22 mouse cellular contexts compared by ENCODE assay signal in the genomic region with DNA sequence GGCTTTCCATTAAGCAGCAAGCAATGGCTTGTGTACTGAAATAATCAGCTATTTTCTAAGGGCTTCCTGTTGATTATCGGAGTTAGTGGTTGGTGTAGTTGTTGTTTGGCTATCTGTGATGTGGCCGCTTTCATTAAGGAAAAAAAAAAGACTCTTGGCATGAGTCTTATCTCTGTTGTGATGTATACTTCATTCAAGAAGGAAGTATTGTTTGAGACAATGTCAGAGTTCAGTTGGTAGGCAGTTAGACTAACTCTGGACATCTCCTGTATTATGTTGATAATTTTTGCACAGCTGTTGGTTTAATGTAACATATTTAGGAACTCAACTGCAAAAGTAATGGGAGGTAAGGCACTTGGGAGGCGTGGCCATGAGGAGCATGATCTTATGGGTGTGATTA. TPM values are rescaled to one million over a fixed set of nuclear protein-coding genes. Genes with fewer than 3 reads are reported as not detected.
DNase-seq lines count a peak whose midpoint lies in the region; ATAC-seq and TF ChIP-seq lines count a peak whose summit lies in the region.
"Had no signal": no experiment of that assay in that cellular context is flagged by ENCODE, and none has a peak within 500 bp of the region (broad histone marks: within the 10 kb centered on the region; RNA-seq: fewer than 3 reads in every experiment).

No protein-coding gene starts in this region.

- TF ChIP-seq RAD21 in MEL (IDR thresholded peaks at IDR 0.05; ENCODE audit: low read depth, low read length): no peak

- no peak for TF ChIP-seq CTCF in liver, adult 2 months (IDR thresholded peaks at IDR 0.05; ENCODE audit: low read depth, low read length)
- TF ChIP-seq CTCF in liver, postnatal 0 days (IDR thresholded peaks at IDR 0.05; ENCODE audit: low read depth): no peak
- no peak for TF ChIP-seq CTCF in MEL (IDR thresholded peaks at IDR 0.05 in 2 of 3, conservative IDR thresholded peaks at IDR 0.05 in 1 of 3; ENCODE audit: control insufficient read depth in 1 of 3, insufficient read depth in 1 of 3, low read depth in 2 of 3, low read length in 3 of 3, poor library complexity in 1 of 3, severe bottlenecking in 1 of 3)

- no peak for DNase-seq in liver, adult 2 months (ENCODE audit: extremely low read depth, low read depth, low spot score)
- DNase-seq in liver: no peak
- DNase-seq in liver, postnatal 0 days: no peak
- no peak for DNase-seq in liver, embryonic 11.5 days (ENCODE audit: low spot score)
- peak; percentile 34 for DNase-seq in MEL (ENCODE audit: low read depth, low spot score)
- DNase-seq: adrenal gland, adult 2 months; adrenal gland, adult 8-10 months; adrenal gland, postnatal 10 days; adrenal gland, postnatal 14 days; adrenal gland, postnatal 25 days; adrenal gland, postnatal 36 days; B cell, adult 2 months; cerebellum, adult 11 months; cerebellum, adult 11-12 months; cerebellum, adult 18-20 months; cerebellum, adult 2 months had no signal

- H3K9me3 ChIP-seq in liver, postnatal 0 days (ENCODE audit: low read length): no peaks in the 10 kb centered on the region
- no peaks in the 10 kb centered on the region for H3K9me3 ChIP-seq in liver, embryonic 11.5 days (ENCODE audit: control insufficient read depth, low read length)
- H3K9me3 ChIP-seq in MEL (replicated peaks; ENCODE audit: insufficient read depth, low read length): no peaks in the 10 kb centered on the region
- H3K9me3 ChIP-seq in forebrain, embryonic 12.5 days: no peaks in the 10 kb centered on the region
- H3K9me3 ChIP-seq: G1E had no signal

- H3K4me1 ChIP-seq in liver, adult 2 months (ENCODE audit: control insufficient read depth, insufficient read depth, low read length): peaks cover 17% of the 10 kb centered on the region
- H3K4me1 ChIP-seq in liver, postnatal 0 days (ENCODE audit: insufficient read depth): peaks cover 5% of the 10 kb centered on the region; the same call in 1 of the 2 replicates
- no peaks in the 10 kb centered on the region for H3K4me1 ChIP-seq in liver, embryonic 11.5 days (replicated peaks; ENCODE audit: control insufficient read depth, insufficient read depth, low read length)
- H3K4me1 ChIP-seq in MEL (ENCODE audit: control insufficient read depth in 1 of 2, insufficient read depth in 2 of 2, low read length in 2 of 2): no peaks in the 10 kb centered on the region; a peak in 1 of 4 replicates
- no peaks in the 10 kb centered on the region for H3K4me1 ChIP-seq in forebrain, embryonic 12.5 days

- H3K4me3 ChIP-seq in liver, adult 2 months (ENCODE audit: insufficient read depth, low read depth, low read length): no peak overlapping the region
- H3K4me3 ChIP-seq in liver, postnatal 0 days (ENCODE audit: low read depth, low read length): no peak overlapping the region
- no peak overlapping the region for H3K4me3 ChIP-seq in liver, embryonic 11.5 days (ENCODE audit: low read depth, low read length)
- H3K4me3 ChIP-seq in MEL (ENCODE audit: control insufficient read depth in 1 of 2, insufficient read depth in 1 of 2, low read depth in 2 of 2, low read length in 2 of 2): no peak overlapping the region
- no peak overlapping the region for H3K4me3 ChIP-seq in forebrain, embryonic 12.5 days (replicated peaks)

- 0 out of 2 replicates have a peak overlapping the region, but pooled peaks have one; percentile 40 for H3K27ac ChIP-seq in liver, adult 2 months (replicated peaks; ENCODE audit: insufficient read depth, low read depth, low read length)
- peak overlapping the region; percentile 53; the same call in 1 of the 2 replicates for H3K27ac ChIP-seq in liver, postnatal 0 days (ENCODE audit: low read depth)
- no peak overlapping the region for H3K27ac ChIP-seq in liver, embryonic 11.5 days (ENCODE audit: low read depth, low read length)
- no peak overlapping the region for H3K27ac ChIP-seq in MEL (ENCODE audit: control insufficient read depth, low read depth, low read length)
- H3K27ac ChIP-seq in forebrain, embryonic 12.5 days: no peak overlapping the region

- no peaks in the 10 kb centered on the region for H3K36me3 ChIP-seq in liver, adult 2 months (ENCODE audit: control insufficient read depth, insufficient read depth, low read length)
- H3K36me3 ChIP-seq in liver, postnatal 0 days (replicated peaks; ENCODE audit: insufficient read depth, low read length): no peaks in the 10 kb centered on the region
- H3K36me3 ChIP-seq in liver, embryonic 11.5 days (ENCODE audit: control insufficient read depth, insufficient read depth, low read length): no peaks in the 10 kb centered on the region
- no peaks in the 10 kb centered on the region for H3K36me3 ChIP-seq in MEL (ENCODE audit: control insufficient read depth in 1 of 2, insufficient read depth in 2 of 2, low read length in 2 of 2)
- no peaks in the 10 kb centered on the region for H3K36me3 ChIP-seq in forebrain, embryonic 12.5 days (replicated peaks)
- H3K36me3 ChIP-seq: G1E had no signal

- TF ChIP-seq EP300 in liver, postnatal 0 days (IDR thresholded peaks at IDR 0.05; ENCODE audit: low read depth): no peak
- peak; percentile 53 to 69 for TF ChIP-seq EP300 in MEL (IDR thresholded peaks at IDR 0.05; ENCODE audit: low read depth in 1 of 2, low read length in 2 of 2)

- H3K4me2 ChIP-seq in liver, postnatal 0 days (ENCODE audit: low read depth, low read length): no peak overlapping the region
- no peak overlapping the region for H3K4me2 ChIP-seq in liver, embryonic 11.5 days
- H3K4me2 ChIP-seq in forebrain, embryonic 12.5 days: no peak overlapping the region

- no peak overlapping the region for H3K9ac ChIP-seq in liver, adult 2 months (ENCODE audit: low read depth, low read length)
- no peak overlapping the region for H3K9ac ChIP-seq in liver, postnatal 0 days (replicated peaks)
- no peak overlapping the region for H3K9ac ChIP-seq in liver, embryonic 11.5 days (ENCODE audit: low read depth, low read length)
- no peak overlapping the region for H3K9ac ChIP-seq in MEL (ENCODE audit: control insufficient read depth, low read depth, low read length, poor library complexity, severe bottlenecking)
- H3K9ac ChIP-seq in forebrain, embryonic 12.5 days: no peak overlapping the region

- no peaks in the 10 kb centered on the region for H3K79me2 ChIP-seq in liver, adult 2 months (ENCODE audit: control insufficient read depth, insufficient read depth, low read length)
- H3K79me2 ChIP-seq in MEL (ENCODE audit: control insufficient read depth, insufficient read depth, low read length, poor library complexity): no peaks in the 10 kb centered on the region

- no peak for ATAC-seq in liver, postnatal 0 days
- no peak for ATAC-seq in liver, embryonic 11.5 days (replicated peaks; ENCODE audit: low FRiP score)
- no peak for ATAC-seq in forebrain, embryonic 12.5 days (ENCODE audit: low FRiP score)
- ATAC-seq: activated CD4-positive, CD25-positive, alpha-beta regulatory T cell, adult 4 months; CD4-positive, CD25-positive, alpha-beta regulatory T cell, adult 4 months; Patski had no signal

- WGBS in liver, adult 2 months: 71% methylated on average over 3 of the region's 3 CpGs
- 58% methylated on average over 3 of the region's 3 CpGs for WGBS in liver, postnatal 0 days (ENCODE audit: insufficient replicate concordance)
- WGBS in liver, embryonic 11.5 days: 67% methylated on average over 3 of the region's 3 CpGs
- 87% methylated on average over 3 of the region's 3 CpGs for WGBS in forebrain, embryonic 12.5 days

- TF ChIP-seq POLR2A in liver, adult 2 months (IDR thresholded peaks at IDR 0.05; ENCODE audit: extremely low read depth, insufficient read depth, low read length): no peak
- TF ChIP-seq POLR2A in MEL (IDR thresholded peaks at IDR 0.05; ENCODE audit: control insufficient read depth in 1 of 2, insufficient read depth in 1 of 2, low read depth in 1 of 2, low read length in 2 of 2, poor library complexity in 1 of 2): no peak

- H3K27me3 ChIP-seq in liver, adult 2 months (ENCODE audit: control insufficient read depth, insufficient read depth, low read length): no peaks in the 10 kb centered on the region
- peaks cover 11% of the 10 kb centered on the region for H3K27me3 ChIP-seq in liver, postnatal 0 days (ENCODE audit: insufficient read depth, low read length)
- peaks cover 16% of the 10 kb centered on the region for H3K27me3 ChIP-seq in liver, embryonic 11.5 days (replicated peaks; ENCODE audit: control insufficient read depth, insufficient read depth, low read length)
- H3K27me3 ChIP-seq in MEL (ENCODE audit: control insufficient read depth in 1 of 2, insufficient read depth in 2 of 2, low read length in 2 of 2): no peaks in the 10 kb centered on the region
- peaks cover 6% of the 10 kb centered on the region; the same call in 1 of the 2 replicates for H3K27me3 ChIP-seq in forebrain, embryonic 12.5 days
- H3K27me3 ChIP-seq: CH12.LX, Patski had no signal

TF ChIP-seq in MEL, 35 proteins besides CTCF, POLR2A, EP300 and RAD21 (continues in another document):
- TF ChIP-seq MXI1 (IDR thresholded peaks at IDR 0.05; ENCODE audit: low read depth, low read length) (no peak), TAL1 (IDR thresholded peaks at IDR 0.05; ENCODE audit: low read length) (no peak), NRF1 (IDR thresholded peaks at IDR 0.05; ENCODE audit: insufficient read depth, low read depth, low read length, poor library complexity, severe bottlenecking) (no peak), E2F4 (IDR thresholded peaks at IDR 0.05; ENCODE audit: borderline replicate concordance, low read depth, low read length) (no peak), MAX (IDR thresholded peaks at IDR 0.05; ENCODE audit: low read length) (no peak), GATA1 (IDR thresholded peaks at IDR 0.05; ENCODE audit: low read depth, low read length) (peak; percentile 29; the same call in 1 of the 2 replicates), TCF12 (IDR thresholded peaks at IDR 0.05; ENCODE audit: low read depth, low read length) (0 out of 2 replicates have a peak, but pooled peaks have one; percentile 14), UBTF (IDR thresholded peaks at IDR 0.05; ENCODE audit: borderline replicate concordance, insufficient read depth, low read depth, low read length) (no peak), ELF1 (IDR thresholded peaks at IDR 0.05; ENCODE audit: low read depth, low read length) (no peak), SIN3A (IDR thresholded peaks at IDR 0.05; ENCODE audit: low read length) (no peak), MYB (IDR thresholded peaks at IDR 0.05; ENCODE audit: low read depth, low read length) (peak; percentile 79), MYC (IDR thresholded peaks at IDR 0.05; ENCODE audit: low read depth, low read length) (no peak), ETS1 (IDR thresholded peaks at IDR 0.05; ENCODE audit: low read depth, low read length) (peak; percentile 37; the same call in 1 of the 2 replicates)

RNA-seq across cellular contexts. Expression of a gene that starts 6.1 kb away (rescaled TPM):
- 0.92 and 1.9 TPM in 2 replicates for total RNA-seq in liver, adult 2 months (2014; rRNA removed)
- 0.45 and 1.3 TPM in 2 replicates for polyA plus RNA-seq in liver, adult 2 months (2012; rRNA removed)
- 6.4 and 9.2 TPM in 2 replicates for polyA plus RNA-seq in liver, postnatal 0 days (2015; fragmentation: Nextera tagmentation; extraction: Ambion mirVana)
- polyA plus RNA-seq in liver, embryonic 11.5 days (2014; fragmentation: Nextera tagmentation; extraction: Ambion mirVana): 16.5 and 19.5 TPM in 2 replicates
- total RNA-seq in MEL (2012; rRNA removed): not detected in 2 replicates
- not detected for polyA plus RNA-seq in MEL (2012; ENCODE audit: insufficient read depth in 1 of 2, insufficient read length in 2 of 2, low read depth in 1 of 2, low replicate concordance in 2 of 2, missing spikeins in 1 of 2)
- 23.3 and 25.9 TPM in 2 replicates for polyA plus RNA-seq in forebrain, embryonic 12.5 days (2016; fragmentation: Nextera tagmentation; extraction: Ambion mirVana)
- total RNA-seq: CH12.LX had no signal
- polyA plus RNA-seq: G1E had no signal

Comparison
In these comparisons a context has a peak if more than half of its experiments do, and no peak if none do; other contexts are left out.
1. H3K27ac ChIP-seq: peak in liver, adult 2 months (single experiment) and liver, postnatal 0 days (single experiment); none in liver, embryonic 11.5 days (single experiment), MEL (single experiment) and forebrain, embryonic 12.5 days (single experiment).